Mouse (Mus musculus): Measurements from ENCODE around the gene Styxl1.

DNA sequence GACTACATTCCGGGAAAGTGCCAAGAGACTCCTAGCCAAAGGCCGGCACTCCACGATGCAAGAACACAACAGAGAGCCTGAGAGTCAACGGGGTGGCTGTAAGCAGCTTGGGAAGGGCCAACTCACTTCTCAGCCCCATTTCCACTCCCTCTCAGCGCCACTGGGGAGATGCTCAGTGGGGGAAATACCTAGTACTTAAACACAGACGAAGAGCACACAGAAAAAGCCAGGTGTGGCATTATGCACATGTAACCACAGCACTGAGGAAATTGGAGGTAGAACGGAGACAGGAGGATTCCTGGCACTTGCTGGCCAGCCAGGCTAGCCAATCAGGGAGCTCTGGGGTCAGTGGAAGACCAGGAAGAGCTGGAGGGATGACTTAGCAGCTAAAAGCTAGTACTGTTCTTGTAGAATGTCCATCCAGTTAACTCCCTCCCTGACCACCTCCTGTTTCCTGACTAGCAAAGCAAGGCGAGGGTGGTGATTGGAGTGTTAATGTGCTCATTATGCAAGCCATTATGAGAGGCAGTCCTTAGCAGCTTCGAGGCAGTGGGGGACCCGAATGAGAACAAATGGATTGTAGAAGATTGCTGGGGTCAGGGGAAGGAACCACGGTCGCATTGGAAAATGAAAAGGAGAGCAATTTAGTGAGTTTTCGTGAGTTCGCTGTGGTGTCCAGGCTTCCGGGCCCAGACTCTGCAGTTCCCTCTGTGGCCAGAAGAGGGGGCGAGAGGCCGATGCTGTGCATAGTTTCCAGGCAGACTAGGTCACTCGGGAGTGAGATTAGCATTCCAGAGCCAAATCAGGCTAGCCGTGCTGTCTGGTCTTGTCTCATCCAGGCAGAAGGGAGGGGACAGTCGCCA, 16.0 kb upstream of the Styxl1 start:
- peak; percentile 99 for TF ChIP-seq CTCF (IDR thresholded peaks at IDR 0.05; ENCODE audit: control insufficient read depth, insufficient read depth, insufficient replicate concordance, low read depth, low read length)
- no peak for TF ChIP-seq POLR2A (IDR thresholded peaks at IDR 0.05; ENCODE audit: control insufficient read depth, low read depth, low read length)

All from testis, adult 2 months (tissue).